Mouse (Mus musculus): ENCODE data around the gene Ephb1.

GRCm38 (mm10) chr9:102350696-102351095 lies 3.8 kb downstream of the Ephb1 start:
- TF ChIP-seq CTCF (IDR thresholded peaks at IDR 0.05; ENCODE audit: insufficient read depth, low read depth, low read length) (no peak), POLR2A (IDR thresholded peaks at IDR 0.05; ENCODE audit: insufficient read depth, low read depth, low read length) (no peak)

Measured in olfactory bulb, adult 2 months (tissue).